Mouse (Mus musculus): ENCODE data around the gene Aspscr1. TPM values are rescaled to one million over a fixed set of nuclear protein-coding genes. Genes with fewer than 3 reads are reported as not detected.

Aspscr1 gene
- polyA plus RNA-seq (2012; ENCODE audit: insufficient read depth, insufficient read length, missing spikeins): 33.3 and 33.7 TPM in 2 replicates

GRCm38 (mm10) chr11:120672687-120673593 is at the start of gene Aspscr1:
TSS of gene Aspscr1 (plus strand) at chr11:120672973.
- H3K27ac ChIP-seq (replicated peaks; ENCODE audit: low read depth, low read length): peak within 1 kb of the TSS; percentile 82
- peaks cover 3% of the 10 kb centered on the region; the same call in 1 of the 2 replicates for H3K4me1 ChIP-seq (ENCODE audit: control insufficient read depth, insufficient read depth, insufficient read length, low read length)
- peak within 1 kb of the TSS; percentile 79 for H3K4me3 ChIP-seq (ENCODE audit: insufficient read depth, low read depth, low read length)

GRCm38 (mm10) chr11:120623961-120624679 is 48.7 kb upstream of the Aspscr1 start:
- Histone ChIP-seq H3K27ac (replicated peaks; ENCODE audit: low read depth, low read length) (no peak overlapping the region), H3K4me3 (ENCODE audit: insufficient read depth, low read depth, low read length) (peak overlapping the region; percentile 95), H3K4me1 (ENCODE audit: control insufficient read depth, insufficient read depth, insufficient read length, low read length) (peaks cover 5% of the 10 kb centered on the region)

- no peak overlapping the region for H3K27ac ChIP-seq (replicated peaks; ENCODE audit: low read depth, low read length)
- peak overlapping the region; percentile 95 for H3K4me3 ChIP-seq (ENCODE audit: insufficient read depth, low read depth, low read length)
- H3K4me1 ChIP-seq (ENCODE audit: control insufficient read depth, insufficient read depth, insufficient read length, low read length): peaks cover 11% of the 10 kb centered on the region
Observed at GRCm38 (mm10) chr11:120624680-120625111, 48.1 kb upstream of the Aspscr1 start.

GRCm38 (mm10) chr11:120625152-120625775 is 47.5 kb upstream of the Aspscr1 start, which contains the start of gene Sirt7:
TSS of gene Sirt7 (minus strand) at chr11:120625240.
- H3K27ac ChIP-seq (replicated peaks; ENCODE audit: low read depth, low read length): peak within 1 kb of the TSS; percentile 46; the same call in 1 of the 2 replicates
- peaks cover 15% of the 10 kb centered on the region for H3K4me1 ChIP-seq (ENCODE audit: control insufficient read depth, insufficient read depth, insufficient read length, low read length)
- peak within 1 kb of the TSS; percentile 95 for H3K4me3 ChIP-seq (ENCODE audit: insufficient read depth, low read depth, low read length)

- Histone ChIP-seq H3K27ac (replicated peaks; ENCODE audit: low read depth, low read length) (no peak overlapping the region), H3K4me3 (ENCODE audit: insufficient read depth, low read depth, low read length) (no peak overlapping the region), H3K4me1 (ENCODE audit: control insufficient read depth, insufficient read depth, insufficient read length, low read length) (peaks cover 30% of the 10 kb centered on the region)
Observed at GRCm38 (mm10) chr11:120626785-120627467, 45.8 kb upstream of the Aspscr1 start.

GRCm38 (mm10) chr11:120627468-120628300 is 45.1 kb upstream of the Aspscr1 start:
- H3K4me1 ChIP-seq (ENCODE audit: control insufficient read depth, insufficient read depth, insufficient read length, low read length): peaks cover 35% of the 10 kb centered on the region
- no peak overlapping the region for H3K4me3 ChIP-seq (ENCODE audit: insufficient read depth, low read depth, low read length)
- no peak overlapping the region for H3K27ac ChIP-seq (replicated peaks; ENCODE audit: low read depth, low read length)

GRCm38 (mm10) chr11:120628601-120629340 is 44.0 kb upstream of the Aspscr1 start:
- Histone ChIP-seq H3K27ac (replicated peaks; ENCODE audit: low read depth, low read length) (no peak overlapping the region), H3K4me3 (ENCODE audit: insufficient read depth, low read depth, low read length) (no peak overlapping the region; the same call in 1 of the 2 replicates), H3K4me1 (ENCODE audit: control insufficient read depth, insufficient read depth, insufficient read length, low read length) (peaks cover 35% of the 10 kb centered on the region)

GRCm38 (mm10) chr11:120629341-120629730 is 43.4 kb upstream of the Aspscr1 start:
- peak overlapping the region; percentile 12 for H3K4me3 ChIP-seq (ENCODE audit: insufficient read depth, low read depth, low read length)
- peaks cover 35% of the 10 kb centered on the region for H3K4me1 ChIP-seq (ENCODE audit: control insufficient read depth, insufficient read depth, insufficient read length, low read length)

GRCm38 (mm10) chr11:120629911-120630310 is 42.9 kb upstream of the Aspscr1 start:
- Histone ChIP-seq H3K4me1 (ENCODE audit: control insufficient read depth, insufficient read depth, insufficient read length, low read length) (peaks cover 35% of the 10 kb centered on the region), H3K4me3 (ENCODE audit: insufficient read depth, low read depth, low read length) (peak overlapping the region; percentile 12), H3K27ac (replicated peaks; ENCODE audit: low read depth, low read length) (peak overlapping the region; percentile 41)

More at GRCm38 (mm10) chr11:120629341-120629730, 43.4 kb upstream of the Aspscr1 start:
- H3K27ac ChIP-seq (replicated peaks; ENCODE audit: low read depth, low read length): peak overlapping the region; percentile 39

GRCm38 (mm10) chr11:120630401-120630871 is 42.3 kb upstream of the Aspscr1 start:
- Histone ChIP-seq H3K4me3 (ENCODE audit: insufficient read depth, low read depth, low read length) (peak overlapping the region; percentile 3), H3K27ac (replicated peaks; ENCODE audit: low read depth, low read length) (peak overlapping the region; percentile 41), H3K4me1 (ENCODE audit: control insufficient read depth, insufficient read depth, insufficient read length, low read length) (peaks cover 31% of the 10 kb centered on the region)

- no peak overlapping the region for H3K4me3 ChIP-seq (ENCODE audit: insufficient read depth, low read depth, low read length)
- H3K27ac ChIP-seq (replicated peaks; ENCODE audit: low read depth, low read length): peak overlapping the region; percentile 10; the same call in 1 of the 2 replicates
- H3K4me1 ChIP-seq (ENCODE audit: control insufficient read depth, insufficient read depth, insufficient read length, low read length): peaks cover 31% of the 10 kb centered on the region
Observed at GRCm38 (mm10) chr11:120630881-120631725, 41.7 kb upstream of the Aspscr1 start.

GRCm38 (mm10) chr11:120631726-120632448 is 40.9 kb upstream of the Aspscr1 start:
- peaks cover 31% of the 10 kb centered on the region for H3K4me1 ChIP-seq (ENCODE audit: control insufficient read depth, insufficient read depth, insufficient read length, low read length)
- peak overlapping the region; percentile 97 for H3K4me3 ChIP-seq (ENCODE audit: insufficient read depth, low read depth, low read length)
- no peak overlapping the region; the same call in 1 of the 2 replicates for H3K27ac ChIP-seq (replicated peaks; ENCODE audit: low read depth, low read length)

Measured in brown adipose tissue, adult 24 weeks (tissue).